Mouse (Mus musculus): ENCODE results near the gene D630045J12Rik.

Gene D630045J12Rik

GRCm38 (mm10) chr6:38194046-38194445 lies 59.8 kb downstream of the D630045J12Rik start:
- no peak for DNase-seq (ENCODE audit: low read depth, low spot score)

GRCm38 (mm10) chr6:38192952-38193351 lies 60.9 kb downstream of the D630045J12Rik start:
- no peak for DNase-seq (ENCODE audit: low read depth, low spot score)

- no peak for DNase-seq (ENCODE audit: low read depth, low spot score)
These were observed 67.4 kb downstream of the D630045J12Rik start for GRCm38 (mm10) chr6:38186312-38186950.

GRCm38 (mm10) chr6:38184791-38185190 lies 69.0 kb downstream of the D630045J12Rik start:
- DNase-seq (ENCODE audit: low read depth, low spot score): no peak

GRCm38 (mm10) chr6:38181756-38182318 lies 72.0 kb downstream of the D630045J12Rik start:
- no peak for DNase-seq (ENCODE audit: low read depth, low spot score)

GRCm38 (mm10) chr6:38180669-38181068 lies 73.1 kb downstream of the D630045J12Rik start:
- DNase-seq (ENCODE audit: low read depth, low spot score): no peak

GRCm38 (mm10) chr6:38165385-38165784 lies 88.4 kb downstream of the D630045J12Rik start:
- no peak for DNase-seq (ENCODE audit: low read depth, low spot score)

GRCm38 (mm10) chr6:38164705-38165104 lies 89.1 kb downstream of the D630045J12Rik start:
- DNase-seq (ENCODE audit: low read depth, low spot score): no peak

GRCm38 (mm10) chr6:38162825-38163504 lies 90.8 kb downstream of the D630045J12Rik start:
- no peak for DNase-seq (ENCODE audit: low read depth, low spot score)

- no peak for DNase-seq (ENCODE audit: low read depth, low spot score)
These were observed 93.3 kb downstream of the D630045J12Rik start for GRCm38 (mm10) chr6:38160556-38160955.

GRCm38 (mm10) chr6:38160102-38160501 lies 93.7 kb downstream of the D630045J12Rik start:
- DNase-seq (ENCODE audit: low read depth, low spot score): peak; percentile 50

- no peak for DNase-seq (ENCODE audit: low read depth, low spot score)
These were observed 94.2 kb downstream of the D630045J12Rik start for GRCm38 (mm10) chr6:38159576-38159975.

- DNase-seq (ENCODE audit: low read depth, low spot score): no peak
These were observed 95.9 kb downstream of the D630045J12Rik start for GRCm38 (mm10) chr6:38157925-38158324.

- DNase-seq (ENCODE audit: low read depth, low spot score): no peak
These were observed 97.6 kb downstream of the D630045J12Rik start for GRCm38 (mm10) chr6:38156204-38156603.

GRCm38 (mm10) chr6:38152305-38152704 lies 101.5 kb downstream of the D630045J12Rik start:
- DNase-seq (ENCODE audit: low read depth, low spot score): no peak

- DNase-seq (ENCODE audit: low read depth, low spot score): no peak
These were observed 104.3 kb downstream of the D630045J12Rik start for GRCm38 (mm10) chr6:38149483-38149882.

- DNase-seq (ENCODE audit: low read depth, low spot score): no peak
These were observed 105.2 kb downstream of the D630045J12Rik start for GRCm38 (mm10) chr6:38148626-38149025.

GRCm38 (mm10) chr6:38147301-38147700 lies 106.5 kb downstream of the D630045J12Rik start:
- no peak for DNase-seq (ENCODE audit: low read depth, low spot score)

GRCm38 (mm10) chr6:38145463-38146065 lies 108.2 kb downstream of the D630045J12Rik start:
- no peak for DNase-seq (ENCODE audit: low read depth, low spot score)

GRCm38 (mm10) chr6:38144161-38144998 lies 109.4 kb downstream of the D630045J12Rik start:
- peak; percentile 86 for DNase-seq (ENCODE audit: low read depth, low spot score)

GRCm38 (mm10) chr6:38140402-38140801 lies 113.4 kb downstream of the D630045J12Rik start:
- DNase-seq (ENCODE audit: low read depth, low spot score): no peak

- no peak for DNase-seq (ENCODE audit: low read depth, low spot score)
These were observed 114.7 kb downstream of the D630045J12Rik start for GRCm38 (mm10) chr6:38139086-38139485.
